Mouse (Mus musculus) left cerebral cortex, postnatal 4 days (tissue): Measurements from ENCODE around the gene Efna5. TPM values are rescaled to one million over a fixed set of nuclear protein-coding genes. Genes with fewer than 3 reads are reported as not detected.

ENCODE experiments used
- DNase-seq: peaks from one replicate; pipeline ENCODE4 v3.0.0-alpha.2; 2022
- intact Hi-C: fragments of 180-260 bp; cut with DNase I; formaldehyde crosslinking; loops from one replicate; pipeline ENCODE4 v1.15.1; 2025
- total RNA-seq, 2 experiments: library from RNA; stranded (reverse); gene quantifications; 2 replicates each; pipeline ENCODE4 v1.2.3; 2021

The Efna5 gene
- total RNA-seq, 2 experiments from 2014 or later: 43.8 to 49.4 TPM

DNA sequence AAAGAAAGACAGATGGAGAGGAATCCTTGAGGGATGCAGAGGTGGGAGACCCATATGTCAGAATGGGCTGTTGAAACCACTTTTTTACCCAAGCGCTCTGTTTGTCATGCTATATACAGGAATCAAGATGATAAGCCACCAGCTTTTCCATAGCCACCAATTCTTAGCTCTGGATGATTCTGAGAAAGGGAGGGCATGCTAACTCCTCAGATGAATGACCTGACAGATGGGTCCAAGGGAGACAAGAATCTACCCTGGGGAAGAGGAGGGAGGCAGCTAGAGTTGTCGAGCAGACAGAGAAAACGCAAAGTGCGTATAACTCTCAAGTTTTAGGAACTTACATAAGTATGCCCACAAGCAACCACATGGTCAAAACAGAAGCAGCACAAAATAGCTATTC is 126.5 kb downstream of the Efna5 start:
- intact Hi-C loops: no loop called here
- DNase-seq: no peak

DNA sequence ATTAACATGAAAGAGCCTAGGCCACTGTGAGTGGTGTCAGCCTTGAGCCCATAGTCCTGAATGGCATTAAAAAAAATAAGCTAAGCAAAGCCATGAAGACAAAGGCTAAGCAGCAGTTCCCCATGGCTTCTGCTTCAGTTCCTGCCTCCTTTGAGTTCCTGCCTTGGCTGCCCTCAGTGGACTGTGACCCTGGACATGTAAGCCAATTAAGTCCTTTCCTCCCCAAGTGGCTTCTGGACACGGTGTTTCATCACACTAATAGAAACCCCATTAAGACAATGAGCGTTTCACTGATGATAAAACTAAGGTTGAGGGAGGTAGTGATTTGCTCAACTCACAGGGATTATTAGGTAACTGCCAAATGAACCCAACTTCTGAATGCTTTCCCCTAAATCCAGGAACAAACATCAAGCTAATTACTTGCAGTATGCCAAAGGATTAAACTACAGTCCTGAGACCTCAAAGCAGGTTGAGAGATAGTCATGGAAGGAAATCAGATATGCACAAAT is 128.7 kb downstream of the Efna5 start:
- intact Hi-C loops: no loop called here
- no peak for DNase-seq

DNA sequence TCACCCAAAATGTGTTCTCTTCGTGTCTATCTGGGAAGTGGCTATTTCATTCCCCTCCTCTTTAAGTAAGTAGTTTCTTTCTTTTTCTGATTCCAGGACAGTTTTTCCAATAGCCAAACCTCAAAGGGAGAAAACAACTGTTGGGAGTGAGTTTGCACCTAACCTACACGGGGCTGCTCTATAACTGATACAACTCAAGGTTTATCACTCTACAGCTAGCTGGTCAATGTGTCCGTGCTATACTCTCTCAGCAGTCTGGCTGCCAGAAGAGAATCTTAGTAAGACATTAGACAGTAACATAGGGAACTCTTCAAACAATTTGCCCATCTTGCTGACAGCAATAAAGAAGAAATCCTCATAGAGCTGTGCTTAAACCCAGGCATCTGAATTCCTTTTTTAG is 130.5 kb downstream of the Efna5 start:
- intact Hi-C loops: no loop called here
- no peak for DNase-seq

DNA sequence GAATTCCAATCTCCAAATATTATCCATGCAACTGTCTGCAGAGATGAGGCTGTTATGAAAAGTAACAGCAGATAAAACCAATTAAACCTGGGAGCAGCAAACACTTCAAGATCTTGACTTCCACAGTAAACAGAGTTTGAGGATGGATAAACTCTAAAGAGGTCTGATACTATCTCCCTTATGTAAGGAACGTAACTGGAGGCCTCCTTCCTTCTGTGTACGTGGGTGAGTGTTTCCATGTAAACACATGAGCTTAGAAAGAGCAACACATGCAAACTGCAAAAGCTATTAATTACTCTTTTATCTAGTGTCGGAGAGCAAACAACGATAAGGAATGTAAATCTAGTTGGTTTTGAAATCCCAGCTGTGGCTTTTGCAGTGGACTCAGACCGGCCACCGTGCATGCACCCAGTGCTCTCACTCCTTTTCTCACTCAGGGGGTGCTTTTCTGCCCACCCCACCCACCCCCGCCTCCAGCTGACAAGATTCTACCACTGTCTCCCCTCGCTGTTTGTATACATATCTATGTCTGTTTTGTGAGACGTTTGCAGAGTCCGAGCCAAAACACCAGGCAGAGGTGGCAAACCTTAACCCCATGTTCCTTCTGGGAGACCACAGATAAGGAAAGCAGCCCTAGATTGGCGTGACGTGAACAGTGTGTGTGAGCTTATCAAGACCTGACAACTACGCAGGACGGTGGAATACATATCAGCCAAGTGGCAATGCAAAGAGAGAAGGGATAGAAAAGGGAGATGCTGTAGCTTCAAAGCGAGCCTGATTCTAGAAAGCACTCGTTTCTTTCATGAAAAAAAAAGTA is 132.1 kb downstream of the Efna5 start:
- DNase-seq: no peak
- intact Hi-C loops: no loop called here

DNA sequence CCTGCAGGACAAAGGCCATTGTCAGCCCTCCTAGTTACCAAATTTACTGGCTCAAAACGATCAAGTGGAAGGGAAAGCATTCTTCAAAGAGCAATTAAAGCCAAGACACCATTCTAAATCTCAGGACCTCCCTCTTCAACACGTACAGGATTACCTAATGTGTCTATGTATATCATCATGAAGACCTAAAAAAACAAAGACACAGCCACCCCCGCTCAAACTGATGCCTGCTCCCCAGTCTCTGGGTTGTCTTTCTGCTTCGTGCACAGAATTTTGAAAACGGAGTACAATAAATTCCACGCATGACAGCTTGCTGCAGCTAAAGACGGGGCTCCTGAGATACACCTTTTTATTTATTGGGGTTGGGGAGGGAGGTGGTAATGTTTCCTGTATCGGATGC is 133.7 kb downstream of the Efna5 start:
- intact Hi-C loops: no loop called here
- DNase-seq: no peak

DNA sequence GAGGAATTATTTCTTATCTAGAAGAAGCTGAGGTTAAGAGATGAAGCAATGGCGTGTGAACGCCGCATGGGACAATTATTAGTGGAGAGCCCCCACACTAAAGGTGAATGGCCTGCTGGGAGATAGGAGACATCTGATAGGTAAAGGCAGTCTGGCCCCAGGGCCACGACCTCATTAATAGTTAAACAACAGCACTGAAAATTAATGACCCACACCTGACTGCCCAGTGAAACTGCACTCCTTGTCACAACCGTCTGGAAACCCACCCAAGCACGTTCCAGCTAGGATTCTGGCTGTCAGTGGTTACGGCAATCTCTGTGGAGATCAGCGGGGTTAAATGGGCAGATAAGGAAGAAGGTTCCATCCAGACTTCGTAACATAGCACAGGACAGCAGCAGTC is 134.3 kb downstream of the Efna5 start:
- intact Hi-C loops: no loop called here
- no peak for DNase-seq

DNA sequence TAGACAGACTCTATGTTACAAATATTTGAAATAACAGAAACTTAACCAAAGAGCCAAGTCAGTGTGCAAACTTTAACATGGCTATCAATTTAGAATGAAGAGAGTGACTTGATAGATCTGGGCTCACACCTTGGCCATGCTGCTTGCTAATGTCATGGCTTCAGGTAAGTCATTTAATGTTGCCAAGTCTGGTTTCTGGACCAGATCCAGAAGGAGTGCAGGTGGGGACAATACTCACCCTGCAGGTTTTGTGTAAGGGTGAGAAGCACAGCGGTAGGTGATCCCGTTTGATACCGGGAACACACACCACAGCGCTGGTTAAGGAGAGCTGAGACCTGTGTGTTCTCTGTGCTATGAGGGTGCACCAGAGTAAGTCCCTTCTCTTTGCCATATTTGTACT is 135.8 kb downstream of the Efna5 start:
- DNase-seq: no peak
- intact Hi-C loops: no loop called here

DNA sequence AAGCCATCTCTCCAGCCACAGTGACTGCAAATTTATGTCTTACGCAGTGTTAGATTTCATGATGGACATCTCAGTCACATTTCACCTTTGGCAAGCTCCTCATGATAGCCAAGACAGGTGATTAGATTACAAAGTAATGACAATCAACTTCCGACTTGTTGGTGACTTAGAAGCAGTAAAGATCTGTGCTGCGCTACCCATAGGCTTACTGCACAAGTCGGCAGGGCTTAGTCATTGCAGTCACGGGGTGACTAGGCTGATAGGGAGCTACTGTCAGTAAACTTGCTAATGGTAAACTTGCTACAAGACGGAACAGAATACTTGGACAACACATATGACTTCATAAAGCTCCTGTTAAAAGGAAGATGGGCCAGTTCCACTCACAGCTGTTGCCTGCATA is 136.9 kb downstream of the Efna5 start:
- no peak for DNase-seq
- intact Hi-C loops: no loop called here

DNA sequence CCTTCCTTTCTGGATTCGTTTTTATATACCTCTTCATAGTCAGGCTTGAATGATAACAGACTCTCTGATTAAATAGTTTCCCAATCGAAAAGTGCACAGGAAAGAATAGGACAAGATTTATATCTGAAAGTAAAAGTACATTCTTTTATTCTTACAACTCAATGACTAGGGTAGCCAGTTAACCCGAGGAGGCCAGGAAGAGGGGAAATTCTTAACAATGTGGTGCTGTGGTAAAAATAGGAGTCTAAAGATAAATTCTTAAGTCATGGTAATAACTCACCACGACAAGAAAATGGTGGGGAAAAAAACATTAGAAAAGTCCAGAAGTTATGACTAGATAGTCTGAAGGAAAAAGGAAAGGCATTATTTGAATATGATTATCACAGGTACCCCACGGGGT is 139.4 kb downstream of the Efna5 start:
- intact Hi-C loops: no loop called here
- DNase-seq: no peak

DNA sequence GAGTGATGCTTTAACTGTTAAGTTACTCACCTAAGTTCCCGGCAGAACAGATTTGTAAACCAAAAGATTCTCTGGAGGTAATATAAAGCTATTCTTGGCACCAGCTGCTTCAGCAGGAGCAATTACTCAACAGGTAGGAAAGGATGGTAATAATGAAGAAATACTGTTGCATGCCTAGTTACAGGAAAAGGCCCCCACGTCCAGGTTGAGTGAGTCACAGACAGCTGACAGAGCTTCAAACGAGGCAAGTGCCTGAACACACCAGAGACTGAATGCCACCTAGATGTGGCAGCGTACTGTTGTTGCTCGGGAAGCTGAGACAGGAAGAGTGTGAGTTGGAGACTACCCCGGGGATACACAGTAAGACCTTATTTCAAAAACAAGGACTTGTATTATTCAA is 140.1 kb downstream of the Efna5 start:
- no peak for DNase-seq
- intact Hi-C loops: no loop called here

DNA sequence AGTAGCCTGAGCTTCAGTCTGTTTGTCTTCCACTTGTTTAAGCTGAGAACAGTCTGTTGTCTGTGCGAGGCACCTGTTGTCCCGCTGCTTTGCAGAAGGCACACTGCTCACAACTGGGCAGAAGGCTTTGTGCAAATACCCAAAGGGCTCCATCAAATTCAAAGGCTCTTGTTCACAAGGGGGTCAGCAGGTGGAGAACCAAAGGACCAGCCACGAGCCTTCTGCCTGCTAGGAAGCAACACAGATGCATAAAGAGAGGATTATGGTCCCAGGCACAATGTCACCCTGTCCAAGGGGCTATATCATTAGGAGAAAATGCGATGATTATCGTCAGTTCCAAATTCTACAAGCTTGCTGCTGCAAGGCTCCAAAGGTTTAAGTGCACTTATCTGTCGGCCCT is 141.1 kb downstream of the Efna5 start:
- intact Hi-C loops: no loop called here
- no peak for DNase-seq

DNA sequence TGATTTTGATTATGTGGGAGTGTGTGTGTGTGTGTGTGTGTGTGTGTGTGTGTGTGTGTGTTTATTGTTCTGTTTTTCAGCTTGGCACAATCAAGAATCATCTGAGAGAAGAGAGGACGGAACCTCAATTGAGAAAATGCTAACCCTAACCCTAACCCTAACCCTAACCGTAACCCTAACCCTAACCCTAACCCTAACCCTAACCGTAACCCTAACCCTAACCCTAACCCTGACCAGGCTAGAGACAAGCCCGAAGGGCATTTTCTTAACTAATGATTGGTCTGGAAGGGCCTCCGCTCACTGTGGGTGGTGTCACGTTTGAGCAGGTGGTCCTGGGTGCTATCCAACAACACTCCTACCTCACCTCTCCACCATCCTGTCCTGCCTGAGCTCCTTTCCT is 143.7 kb downstream of the Efna5 start:
- no peak for DNase-seq
- intact Hi-C loops: no loop called here

DNA sequence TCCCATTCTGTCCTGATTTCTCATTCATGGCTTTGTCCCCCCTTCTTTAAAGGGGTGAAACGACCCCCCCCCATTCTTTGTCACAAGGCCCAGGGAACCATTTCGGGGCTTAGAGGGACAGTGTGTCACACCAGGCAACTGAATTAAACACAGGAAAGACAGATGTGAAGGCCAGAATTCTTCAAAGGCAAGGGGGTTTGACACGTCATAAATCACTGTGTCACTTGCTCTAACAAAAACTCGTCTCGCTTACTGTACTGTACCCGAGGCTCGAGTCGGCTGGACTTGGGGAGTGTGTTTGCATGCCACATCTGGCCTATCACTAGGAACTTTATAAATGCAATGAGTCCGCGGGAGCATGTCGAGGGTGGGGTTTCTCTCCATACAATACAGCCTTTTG is 145.2 kb downstream of the Efna5 start:
- DNase-seq: no peak
- intact Hi-C loops: no loop called here

DNA sequence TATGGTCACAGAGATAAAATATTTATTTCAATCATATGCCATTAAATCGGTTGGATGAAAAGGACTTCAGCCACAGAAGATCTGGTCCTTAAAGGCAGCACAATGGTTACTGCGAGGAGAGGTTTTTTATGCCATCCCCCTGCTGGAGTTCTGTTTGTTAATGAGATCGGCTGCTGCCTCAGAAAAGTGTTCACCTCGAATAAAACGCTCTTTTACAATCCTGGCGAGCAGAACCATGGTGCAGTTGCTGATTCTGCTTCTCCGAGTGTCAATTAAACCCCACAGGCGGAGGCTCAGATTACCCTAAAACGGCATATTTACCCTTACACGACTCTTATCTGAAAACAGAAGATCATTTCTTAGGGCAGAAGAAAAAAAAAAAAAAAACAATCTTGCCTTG is 146.2 kb downstream of the Efna5 start:
- intact Hi-C loops: no loop called here
- no peak for DNase-seq

DNA sequence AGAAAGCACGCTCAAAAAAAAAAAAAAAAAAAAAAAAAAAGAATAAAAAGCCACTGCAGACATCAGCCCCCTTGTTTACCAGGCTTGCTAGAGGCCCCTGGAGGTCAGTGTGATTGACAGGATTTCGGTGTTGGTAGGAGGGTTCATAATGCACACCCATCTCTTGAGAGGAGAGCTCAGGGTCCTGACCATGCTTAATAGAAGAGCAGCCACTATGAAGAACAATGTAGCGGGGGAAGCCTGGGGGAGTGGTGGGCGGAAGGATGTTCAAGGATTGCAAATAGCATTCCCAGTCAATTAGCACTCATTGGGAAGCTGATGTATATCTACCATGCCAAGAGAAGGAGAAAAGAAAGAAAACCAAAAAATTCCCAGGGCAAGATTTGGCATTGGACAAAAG is 147.1 kb downstream of the Efna5 start:
- intact Hi-C loops: no loop called here
- no peak for DNase-seq

DNA sequence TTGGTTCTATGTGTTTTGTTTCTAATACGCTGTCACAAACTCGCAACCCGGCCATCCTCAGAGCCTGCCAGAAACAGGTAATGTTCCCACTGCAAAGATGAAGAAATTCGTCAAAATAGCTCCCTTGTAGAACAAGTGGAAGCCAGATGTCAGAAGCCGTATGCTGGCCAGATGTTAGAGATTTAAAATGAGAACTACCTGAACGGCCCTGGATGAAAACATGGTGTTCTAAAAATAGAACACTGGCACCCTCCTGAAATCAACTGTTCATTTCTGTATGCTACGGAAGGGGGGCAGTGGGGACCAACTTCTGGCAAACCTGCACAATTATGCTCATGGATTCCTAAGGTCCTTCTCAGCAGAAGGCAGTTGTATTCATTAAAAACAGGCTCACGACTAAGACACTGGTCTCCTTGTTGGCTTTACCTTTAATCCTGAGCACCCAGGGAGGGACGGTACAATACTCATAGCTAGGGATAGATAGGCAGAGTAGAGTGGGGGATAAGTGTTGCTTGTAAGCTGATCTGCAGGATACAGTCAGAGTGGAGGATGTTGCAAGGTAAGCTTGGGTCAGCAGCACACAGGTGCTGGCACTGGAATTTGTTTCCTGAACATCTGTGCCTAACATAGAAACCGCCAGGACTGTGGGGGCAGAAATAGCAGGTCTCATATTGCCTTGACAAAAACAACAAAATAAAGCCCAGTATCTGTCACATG is 151.2 kb downstream of the Efna5 start:
- intact Hi-C loops: no loop called here
- no peak for DNase-seq

DNA sequence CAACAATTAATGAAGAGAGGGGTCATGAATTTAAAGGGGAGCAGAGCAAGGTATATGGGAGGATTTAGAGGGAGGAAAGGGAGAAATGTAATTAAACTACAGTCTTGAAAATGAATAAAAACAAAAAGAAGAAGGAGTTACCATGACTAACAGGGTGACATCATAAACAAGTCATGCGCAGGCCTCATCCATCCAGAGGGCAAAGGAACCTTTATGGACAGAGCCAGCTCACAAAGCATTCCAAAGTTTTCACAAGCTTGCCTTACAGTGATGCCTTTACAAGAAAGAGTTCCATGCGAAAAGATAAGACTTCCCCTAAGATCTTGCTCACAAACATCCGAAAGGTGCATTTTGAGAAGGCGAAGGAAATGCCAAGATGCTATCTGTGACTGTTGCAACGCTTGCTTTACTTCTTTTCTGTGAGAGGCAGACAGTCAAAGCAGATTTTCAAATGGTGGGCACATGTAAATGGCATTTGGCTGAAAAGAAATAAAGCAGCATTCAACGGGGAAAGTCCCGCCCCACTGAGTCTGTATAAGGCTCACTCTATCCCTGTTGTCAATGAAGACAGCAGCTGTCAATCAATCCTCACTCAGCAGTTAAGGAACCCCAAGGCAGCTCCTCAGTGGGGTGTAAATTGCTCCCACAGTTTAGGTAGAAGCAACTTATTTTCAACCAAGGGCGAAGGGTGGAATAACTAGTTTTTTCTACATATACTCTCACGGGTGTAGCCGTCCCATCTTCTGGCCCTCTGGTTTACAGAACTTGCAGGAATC is 152.8 kb downstream of the Efna5 start:
- no peak for DNase-seq

DNA sequence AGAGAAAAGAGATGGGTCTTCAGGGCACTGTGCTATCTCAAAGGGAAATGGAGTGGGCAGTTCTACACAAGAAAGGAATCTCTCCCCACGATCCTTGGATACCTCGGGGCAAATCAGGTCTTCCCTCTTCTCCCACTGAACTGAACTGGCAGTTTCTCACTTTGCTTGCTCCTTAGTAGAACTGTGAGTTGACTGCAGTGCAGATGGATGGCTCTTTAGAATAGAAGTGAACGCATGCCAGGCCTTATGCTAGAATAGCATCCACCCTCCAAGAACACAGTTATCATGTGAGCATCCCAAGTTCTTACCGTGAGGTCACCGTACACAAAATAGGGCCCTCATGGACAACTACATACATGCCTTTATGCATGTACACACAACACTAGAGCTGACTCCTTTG is 155.0 kb downstream of the Efna5 start:
- no peak for DNase-seq
- intact Hi-C loops: no loop called here

More for the DNA sequence above, 152.8 kb downstream of the Efna5 start:
- intact Hi-C loops: no loop called here

DNA sequence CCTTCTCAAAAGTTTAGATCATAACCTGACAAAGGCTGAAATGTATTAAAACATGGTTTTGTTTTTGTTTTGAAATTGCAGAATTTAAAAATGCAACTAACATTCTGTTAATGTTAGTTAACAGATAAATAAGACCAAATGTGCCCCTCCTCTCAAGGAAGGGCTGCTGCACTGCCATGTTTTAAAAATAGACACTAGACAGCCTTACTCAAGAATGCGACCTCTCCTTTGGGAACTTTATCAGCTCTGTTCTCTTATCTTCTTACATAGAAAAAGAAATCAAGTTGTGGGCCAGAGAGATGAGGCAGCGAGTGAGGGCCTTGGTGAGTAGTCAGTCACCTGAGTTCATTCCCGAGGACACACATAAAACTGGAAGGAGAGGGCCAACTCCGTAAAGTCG is 158.2 kb downstream of the Efna5 start:
- intact Hi-C loops: no loop called here
- no peak for DNase-seq

DNA sequence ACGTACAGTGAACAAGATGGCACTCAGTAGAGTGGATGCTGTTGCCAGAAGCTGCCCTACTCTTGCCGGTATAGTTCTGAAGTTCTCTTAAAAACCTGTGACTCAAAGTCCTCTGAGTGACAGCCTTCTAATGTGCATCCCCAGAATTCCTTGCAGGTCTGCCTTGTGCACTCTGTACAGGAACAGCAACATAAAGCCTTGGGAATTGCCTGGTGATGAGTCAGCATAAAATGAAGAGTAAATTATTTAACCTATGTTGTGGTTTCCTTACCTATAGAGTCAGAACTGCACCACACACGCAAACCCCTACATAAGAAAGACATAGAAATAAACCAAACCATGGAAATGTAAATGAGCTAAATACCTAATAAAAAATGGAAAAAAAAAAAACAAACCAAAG is 159.5 kb downstream of the Efna5 start:
- intact Hi-C loops: no loop called here
- no peak for DNase-seq

DNA sequence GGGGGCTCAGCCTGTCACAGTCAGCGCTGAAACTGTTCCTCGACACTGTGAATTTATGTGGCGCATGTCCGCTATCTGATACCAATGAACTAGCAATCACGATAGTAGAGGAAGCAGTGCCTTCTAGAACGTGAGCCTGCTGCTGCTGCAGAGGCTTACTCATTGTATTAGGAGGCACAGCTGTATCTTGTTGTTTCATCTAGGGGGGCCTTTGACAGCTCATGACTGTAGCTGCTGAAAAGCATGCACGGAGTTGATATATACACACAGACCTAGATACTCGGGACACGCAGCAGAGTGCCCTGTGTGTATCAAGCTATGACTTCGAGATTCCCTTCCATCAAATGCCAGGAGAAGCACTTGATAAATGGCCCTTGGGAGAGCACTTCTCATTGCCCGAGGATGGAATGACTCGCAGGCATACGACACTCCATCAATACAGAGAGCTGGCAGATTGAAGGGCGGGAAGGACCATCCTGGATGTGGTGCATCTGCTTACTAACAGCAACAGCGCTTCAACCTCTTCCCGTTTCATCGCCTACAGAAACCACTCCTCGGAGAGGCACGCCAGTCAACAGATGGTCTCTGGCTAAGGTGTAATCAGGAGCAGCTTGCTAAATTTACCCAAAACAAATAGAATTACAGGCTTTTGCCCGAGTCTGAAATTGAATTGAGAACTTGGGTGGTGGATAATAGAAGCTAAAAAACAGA is 160.2 kb downstream of the Efna5 start:
- no peak for DNase-seq

More for the DNA sequence above, 160.2 kb downstream of the Efna5 start:
- intact Hi-C loops: no loop called here
